Mouse (Mus musculus) left cerebral cortex, adult 11 months (tissue): Measurements from ENCODE around the gene Stfa3.
"Not testable (repeated sequence)": the region's sequence is repeated elsewhere in the genome, so short reads cannot be mapped to it uniquely, and the experiment has no call there.

Experiments
- DNase-seq: peaks from one replicate; pipeline ENCODE4 v3.0.0; 2022; ENCODE audit warnings: low spot score

Gene Stfa3

DNA sequence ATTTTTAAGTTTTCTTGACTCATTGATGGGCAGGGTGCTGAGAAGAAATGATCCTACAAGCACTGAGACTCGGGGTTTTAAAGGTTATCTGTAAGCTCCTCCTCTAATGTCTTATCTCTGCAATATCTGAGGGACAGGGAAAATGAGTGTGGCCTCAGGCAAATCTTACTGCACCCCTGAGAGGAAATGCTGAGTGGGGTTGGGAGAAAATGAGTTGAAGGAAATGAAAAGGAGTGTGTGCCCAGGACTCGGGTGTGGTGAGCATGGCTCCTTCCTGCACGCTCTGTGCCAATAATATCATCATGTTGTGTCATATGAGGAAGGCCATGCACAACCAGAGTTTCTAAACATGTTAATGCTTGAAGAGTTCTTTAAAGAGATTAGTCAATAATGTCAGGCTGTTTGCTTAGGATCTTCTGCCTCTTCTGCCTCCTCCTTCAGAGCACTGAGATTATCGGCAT lies at the start of gene Stfa3:
Gene Stfa3 (minus strand): TSS at position 51 of the 461 bp plus-strand sequence.
- DNase-seq: no peak

GRCm38 (mm10) chr16:36502286-36502685 lies 47.1 kb upstream of the Stfa3 start:
- DNase-seq: no peak

GRCm38 (mm10) chr16:36492420-36492819 lies 37.2 kb upstream of the Stfa3 start:
- no peak for DNase-seq

DNA sequence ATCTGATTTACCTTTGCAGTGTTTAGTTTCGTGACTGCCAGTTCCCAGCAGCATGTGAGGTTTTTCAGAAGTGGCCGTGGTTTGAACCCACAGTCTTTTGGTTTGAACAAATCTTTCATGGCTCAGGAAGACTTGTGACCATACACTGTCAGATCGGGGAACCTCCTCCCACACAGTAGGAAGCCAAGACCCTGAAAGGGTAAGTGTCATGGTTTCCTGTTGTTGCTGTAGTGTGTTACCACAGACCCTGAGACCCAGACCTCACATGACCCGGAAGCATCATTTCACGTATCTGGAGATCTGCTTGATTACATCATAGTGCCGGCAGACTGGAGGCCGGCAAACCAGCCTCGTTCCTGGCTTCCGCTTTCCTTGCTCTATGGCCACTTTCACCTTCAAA lies 21.7 kb upstream of the Stfa3 start:
- DNase-seq: no peak

DNA sequence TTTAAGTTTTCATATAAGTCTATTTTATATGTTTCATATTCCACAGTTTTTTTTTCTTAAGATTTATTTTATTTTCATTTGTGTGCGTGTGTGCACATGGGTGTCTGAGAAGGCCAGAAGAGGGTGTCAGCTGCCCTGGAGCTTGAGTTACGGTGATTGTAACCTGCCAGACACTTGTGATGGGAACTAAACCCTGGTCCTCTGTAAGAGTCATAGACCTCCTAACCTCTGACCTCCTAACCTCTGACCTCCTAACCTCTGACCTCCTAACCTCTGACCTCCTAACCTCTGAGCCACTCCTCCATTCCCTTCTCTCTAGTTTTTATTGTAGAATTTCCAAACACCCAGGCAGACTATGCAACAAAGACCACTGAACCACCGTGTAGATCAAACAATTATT lies 20.3 kb upstream of the Stfa3 start:
- DNase-seq: no peak

- no peak for DNase-seq
Measured at GRCm38 (mm10) chr16:36474849-36475248, 19.7 kb upstream of the Stfa3 start.

DNA sequence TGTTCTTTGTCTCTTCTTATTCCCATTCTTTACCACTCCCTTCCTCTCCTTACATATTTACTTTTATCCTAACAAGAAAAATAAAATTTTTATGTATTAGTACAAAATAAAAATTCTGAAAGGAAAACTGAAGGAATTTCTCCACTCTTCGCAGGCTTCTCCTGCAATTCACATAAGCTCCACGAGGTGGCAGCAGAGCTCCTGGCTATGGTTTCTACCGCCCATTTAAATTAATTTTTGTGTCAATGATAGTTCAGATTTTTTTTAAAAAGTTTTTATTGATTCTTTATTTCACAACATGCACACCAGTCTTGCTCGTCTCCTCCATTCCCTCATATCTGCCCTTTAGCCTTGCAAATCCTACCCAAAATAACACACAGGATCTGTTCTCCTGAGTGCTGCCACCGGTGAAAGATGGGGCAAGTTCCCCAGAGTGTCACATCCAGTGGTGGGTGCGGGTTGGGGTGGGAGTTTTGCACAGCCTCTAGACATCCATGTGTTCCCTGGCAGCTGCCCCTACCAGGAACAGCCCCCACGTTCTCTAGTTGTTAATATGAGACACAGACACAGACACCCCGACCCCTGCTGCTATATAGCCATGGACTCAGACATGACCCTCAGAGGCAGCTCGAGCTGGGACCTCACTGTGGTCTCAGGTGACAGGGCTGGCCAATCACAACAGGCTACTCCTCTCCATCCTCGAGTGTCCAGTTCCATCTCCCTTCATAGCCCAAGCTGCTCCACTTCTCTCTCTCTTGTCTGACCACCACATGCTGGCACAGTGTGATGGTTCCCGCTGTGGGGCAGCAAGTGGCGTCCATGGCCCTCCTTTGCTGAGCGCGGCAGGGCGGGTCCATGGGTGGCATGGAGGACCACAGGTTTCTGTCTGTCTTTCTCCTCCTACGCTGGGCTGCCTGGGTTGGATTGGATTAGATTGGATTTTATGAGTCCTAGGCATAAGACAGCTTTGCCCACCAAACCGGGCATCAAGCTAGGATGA lies 18.3 kb upstream of the Stfa3 start:
- DNase-seq: no peak

DNA sequence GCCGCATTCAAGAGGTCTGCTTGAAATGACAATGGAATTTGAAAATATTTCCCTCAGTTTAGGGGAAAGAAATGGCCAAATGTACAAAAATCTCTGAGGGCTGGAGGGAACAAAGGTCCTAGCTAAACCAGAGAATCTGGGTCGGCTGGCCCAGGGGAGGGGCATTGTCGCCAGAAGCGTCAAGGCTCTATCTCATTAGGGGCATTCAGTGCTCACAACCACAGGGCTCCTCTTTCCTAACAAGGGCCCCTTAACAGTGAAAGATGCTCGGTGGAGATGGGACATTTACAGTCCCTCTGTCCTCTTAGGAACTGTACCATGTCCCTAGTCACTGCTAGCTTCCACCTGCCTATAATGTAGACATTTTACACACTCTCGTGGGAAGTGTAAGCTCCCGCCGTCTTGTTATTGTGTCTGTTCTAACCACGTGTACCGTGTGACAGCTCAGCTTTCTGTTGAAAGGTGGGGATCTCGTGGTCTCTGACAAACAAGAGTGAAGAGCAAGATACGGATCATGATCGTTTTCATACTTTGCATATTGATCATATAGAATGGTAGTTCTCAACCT lies 16.0 kb upstream of the Stfa3 start:
- no peak for DNase-seq

DNA sequence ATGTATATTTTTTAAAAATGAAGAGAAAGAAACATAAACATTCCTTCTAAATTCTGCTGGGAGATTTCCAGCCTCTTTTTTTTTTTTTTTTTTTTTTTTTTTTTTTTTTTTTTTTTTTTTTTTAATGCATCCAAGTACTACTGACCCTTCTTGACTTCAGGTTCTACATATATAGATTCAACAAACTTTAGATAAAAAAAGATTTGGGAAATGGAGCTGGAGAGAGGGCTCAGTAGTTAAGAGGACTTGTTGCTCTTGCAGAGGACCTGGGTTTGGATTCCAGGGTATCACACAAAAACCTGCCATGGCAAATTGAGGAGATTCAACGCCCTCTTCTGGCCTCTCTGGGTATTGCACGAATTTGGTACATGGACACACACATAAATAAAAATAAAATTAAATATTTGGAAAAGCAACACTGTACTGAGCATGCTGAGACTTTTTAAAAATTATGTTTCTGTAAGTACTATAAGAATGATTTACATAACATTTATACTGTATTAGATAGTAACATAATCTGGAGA lies 14.8 kb upstream of the Stfa3 start:
- DNase-seq: no peak

DNA sequence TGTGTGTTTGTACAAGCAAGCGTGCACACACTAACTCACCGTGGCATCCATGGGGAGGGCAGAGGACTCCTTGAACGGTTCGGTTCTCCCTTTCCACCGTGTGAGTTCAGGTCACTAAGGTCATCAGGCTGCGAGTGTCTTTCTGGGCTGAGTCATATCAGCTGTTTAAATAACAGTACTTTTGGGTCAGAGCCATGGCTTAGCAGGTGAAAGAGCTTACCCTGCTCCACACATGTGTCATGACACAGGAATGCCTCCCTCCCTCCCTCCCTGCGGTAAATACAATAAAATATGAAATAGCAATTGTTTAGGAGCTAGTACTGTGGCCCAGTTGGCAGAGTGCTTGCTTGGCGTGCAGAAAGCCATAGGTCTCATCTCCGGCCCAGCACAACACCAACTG lies 14.2 kb upstream of the Stfa3 start:
- DNase-seq: no peak

DNA sequence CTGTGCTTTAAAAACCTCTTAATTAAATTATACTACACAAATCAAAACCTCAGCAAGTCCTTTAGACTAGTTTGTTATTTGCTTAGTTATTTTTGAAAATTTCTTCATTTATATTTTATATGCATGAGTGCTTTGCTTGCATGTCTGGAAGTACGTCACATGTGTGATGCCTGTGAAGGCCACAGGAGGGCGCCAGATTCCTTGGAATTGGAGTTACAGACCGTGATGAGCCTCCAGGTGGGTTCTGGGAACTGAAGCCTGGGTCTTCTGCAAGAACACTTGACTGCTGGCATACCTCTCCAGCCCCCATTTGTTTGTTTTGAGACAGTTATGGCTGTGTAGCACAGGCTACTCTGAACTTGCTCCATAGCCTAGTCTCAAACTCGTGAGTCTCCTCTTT lies 13.7 kb upstream of the Stfa3 start:
- DNase-seq: no peak

DNA sequence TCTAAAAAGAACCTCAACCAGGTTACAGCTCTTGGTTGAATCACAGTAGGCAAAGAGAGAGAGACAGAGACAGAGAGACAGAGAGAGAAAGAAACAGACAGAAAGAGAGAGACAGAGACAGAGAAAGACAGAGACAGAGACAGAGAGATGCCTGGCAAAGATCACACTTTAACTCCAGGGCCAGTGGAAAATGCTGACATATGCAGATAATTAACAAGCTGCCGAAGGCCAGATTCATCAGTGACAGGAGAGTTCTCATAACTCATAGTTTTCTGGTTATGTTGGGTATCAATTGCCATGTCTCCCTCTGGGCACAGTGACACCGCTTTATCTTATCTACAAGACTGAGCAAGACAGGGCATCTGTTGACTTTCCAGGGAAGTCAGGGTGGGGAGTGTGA lies 12.7 kb upstream of the Stfa3 start:
- no peak for DNase-seq

DNA sequence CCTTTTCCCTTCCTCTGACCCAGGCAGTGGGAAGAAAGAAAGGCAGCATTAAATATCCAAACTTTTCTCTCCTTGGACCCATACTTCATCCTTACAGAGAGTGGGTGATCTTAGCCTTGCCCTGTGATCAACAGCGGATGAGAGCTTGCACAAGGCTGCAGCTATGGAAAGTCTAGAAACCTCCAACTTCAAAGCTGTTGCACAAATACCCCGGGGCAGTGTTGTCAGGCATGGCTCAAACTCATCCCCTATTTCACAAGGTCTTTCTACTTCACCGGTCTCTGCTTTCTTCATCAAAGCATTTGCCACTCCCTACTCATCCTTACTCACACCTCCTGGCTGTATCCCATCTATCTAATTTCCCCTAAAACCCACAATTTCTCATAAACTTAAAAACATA lies 10.2 kb upstream of the Stfa3 start:
- no peak for DNase-seq

DNA sequence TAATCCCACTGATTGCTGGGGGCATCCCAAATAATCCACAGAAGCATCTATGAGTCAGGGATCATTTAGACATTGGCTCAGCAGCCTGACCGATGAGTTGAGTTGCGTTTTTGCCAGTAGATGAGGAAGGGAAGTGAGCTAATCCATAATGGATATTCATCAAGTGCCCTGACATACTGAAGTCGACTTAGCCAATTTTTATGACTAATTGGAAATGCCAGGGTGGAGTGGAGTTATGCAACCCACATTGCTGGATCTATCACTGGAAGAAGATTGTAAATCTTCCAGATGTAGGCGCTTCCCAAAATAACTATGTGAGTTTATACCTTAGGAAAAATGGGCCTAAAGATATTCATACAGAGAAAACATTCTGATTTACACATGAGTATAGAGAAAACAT lies 8.9 kb upstream of the Stfa3 start:
- no peak for DNase-seq

GRCm38 (mm10) chr16:36460426-36460825 lies 5.2 kb upstream of the Stfa3 start:
- no peak for DNase-seq

DNA sequence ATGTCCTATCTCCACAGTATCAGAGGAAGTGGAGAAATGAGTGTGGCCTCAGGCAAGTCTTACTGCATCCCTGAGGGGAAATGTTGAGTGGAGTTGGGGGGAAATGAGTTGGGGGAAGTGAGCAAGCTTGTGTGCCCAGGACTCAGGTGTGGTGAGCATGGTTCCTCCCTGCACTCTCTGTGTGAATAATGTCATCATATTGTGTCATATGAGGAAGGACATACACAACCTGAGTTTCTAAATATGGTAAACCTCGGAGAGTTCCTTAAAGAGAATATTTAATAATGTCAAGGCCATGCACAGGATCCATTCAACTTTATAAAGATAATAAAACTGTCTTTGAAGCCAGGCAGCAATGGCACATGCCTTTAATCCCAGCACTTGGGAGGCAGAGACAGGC lies 34.2 kb downstream of the Stfa3 start:
- DNase-seq: not testable (repeated sequence)

DNA sequence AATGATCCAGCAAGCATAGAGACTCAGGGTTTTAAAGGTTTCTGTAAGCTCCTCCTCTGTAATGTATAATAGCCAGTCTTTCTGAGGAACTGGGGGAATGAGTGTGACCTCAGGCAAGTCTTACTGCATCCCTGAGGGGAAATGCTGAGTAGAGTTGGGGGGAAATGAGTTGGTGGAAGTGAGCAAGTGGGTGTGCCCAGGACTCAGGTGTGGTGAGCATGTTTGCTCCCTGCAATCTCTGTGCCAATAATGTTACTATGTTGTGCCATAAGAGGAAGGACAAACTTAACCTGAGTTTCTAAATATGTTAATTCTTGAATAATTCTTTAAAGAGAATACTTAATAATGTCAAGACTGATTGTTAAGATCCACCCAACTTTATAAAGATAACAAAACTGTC lies 46.8 kb downstream of the Stfa3 start, which contains the start of gene Stfa2:
Gene Stfa2 (minus strand): TSS at position 101 of the 400 bp plus-strand sequence.
- no peak for DNase-seq
